Mouse (Mus musculus) lung, postnatal 0 days (tissue): ENCODE measurements around the gene Rps25. TPM values are rescaled to one million over a fixed set of nuclear protein-coding genes. Genes with fewer than 3 reads are reported as not detected.
A peak's percentile ranks its signal among the peaks of the same experiment; 100 is the strongest.
"Not testable (repeated sequence)": the region's sequence is repeated elsewhere in the genome, so short reads cannot be mapped to it uniquely, and the experiment has no call there.

Experiments
- ATAC-seq: fragments of 200-750 bp; cut with Nextera tagmentation; 2 replicates; pipeline ENCODE4 v1.8.0; 2017; ENCODE audit warnings: moderate library complexity
- DNase-seq: peaks from one replicate; pipeline ENCODE4 v3.0.0-alpha.2; 2016; ENCODE audit warnings: low spot score
- H3K27ac ChIP-seq: fragments of 300-500 bp; sonication (generic); 2 replicates; pipeline ENCODE4 v1.5.1; 2014; ENCODE audit warnings: antibody characterized with exemption, mild to moderate bottlenecking, low read length, mixed read lengths
- H3K27me3 ChIP-seq: fragments of 300-500 bp; sonication (generic); replicated peaks from 2 replicates; pipeline ENCODE4 v1.6.1; 2014; ENCODE audit warnings: low read length, mixed read lengths; ENCODE audit not compliant: insufficient read depth
- H3K36me3 ChIP-seq: fragments of 300-500 bp; sonication (generic); 2 replicates; pipeline ENCODE4 v1.6.1; 2014; ENCODE audit warnings: low read length, mixed read lengths; ENCODE audit not compliant: insufficient read depth
- H3K4me1 ChIP-seq: fragments of 300-500 bp; sonication (generic); 2 replicates; pipeline ENCODE4 v1.6.1; 2014; ENCODE audit warnings: antibody characterized with exemption, low read depth, low read length, mixed read lengths; ENCODE audit not compliant: insufficient read depth
- H3K4me2 ChIP-seq: fragments of 300-500 bp; sonication (generic); replicated peaks from 2 replicates; pipeline ENCODE4 v1.6.1; 2014; ENCODE audit warnings: low read depth, mild to moderate bottlenecking, low read length, moderate library complexity, mixed read lengths
- H3K4me3 ChIP-seq: fragments of 300-500 bp; sonication (generic); 2 replicates; pipeline ENCODE4 v1.5.1; 2014; ENCODE audit warnings: low read depth, low read length
- H3K9ac ChIP-seq: fragments of 300-500 bp; sonication (generic); replicated peaks from 2 replicates; pipeline ENCODE4 v1.6.1; 2014; ENCODE audit warnings: low read depth, mild to moderate bottlenecking
- H3K9me3 ChIP-seq: fragments of 300-500 bp; sonication (generic); 2 replicates; pipeline ENCODE4 v1.6.1; 2016; ENCODE audit warnings: low read length, mixed read lengths
- CTCF ChIP-seq: IDR thresholded peaks from 2 replicates; pipeline ENCODE4 v1.5.1; 2016; ENCODE audit warnings: antibody characterized with exemption, mild to moderate bottlenecking
- EP300 ChIP-seq: IDR thresholded peaks from 2 replicates; pipeline ENCODE4 v1.6.1; 2016; ENCODE audit warnings: antibody characterized with exemption, mild to moderate bottlenecking, control low read depth
- WGBS: fragments of 180-500 bp; shearing (Covaris S2); extraction: QIAGEN DNeasy Blood & Tissue Kit; methylation state at CpG from one replicate; pipeline ENCODE4 v1.1.7; 2014; 5-methylcytosine and 5-hydroxymethylcytosine counted together
- polyA plus RNA-seq: library from polyadenylated mRNA; unstranded; fragments of >200 nt; fragmentation: Nextera tagmentation; extraction: Ambion mirVana; gene quantifications from 2 replicates; pipeline ENCODE4 v1.2.1, GENCODE M21; 2015

Gene Rps25
- polyA plus RNA-seq, 1 experiment from 2014 or later = 2,031 TPM

DNA sequence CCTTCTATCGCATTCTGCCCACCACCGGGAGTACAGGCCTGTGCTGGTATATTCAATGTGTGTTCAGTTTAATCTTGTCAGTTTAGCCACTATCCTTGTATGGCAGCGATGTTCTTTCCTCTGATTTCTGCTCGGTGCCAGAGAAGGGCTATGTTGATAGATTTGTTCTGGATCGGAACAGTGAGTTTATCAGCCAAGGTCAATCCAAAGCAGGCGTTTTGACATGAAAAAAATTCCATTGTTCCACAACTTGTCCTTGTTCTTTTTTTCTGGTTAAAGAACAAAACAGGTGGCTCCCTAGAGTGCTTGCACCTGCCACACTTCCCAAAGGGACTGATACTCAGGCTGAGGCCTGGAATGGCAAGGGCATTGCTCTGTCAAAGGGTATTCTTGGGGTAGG, 30.8 kb upstream of the Rps25 start:
- 77% methylated on average over 6 of the region's 6 CpGs for WGBS
- Histone ChIP-seq H3K4me2 (no peak overlapping the region), H3K27ac (no peak overlapping the region), H3K9ac (no peak overlapping the region), H3K4me3 (no peak overlapping the region), H3K4me1 (peaks cover 4% of the 10 kb centered on the region), H3K36me3 (no peaks in the 10 kb centered on the region), H3K9me3 (no peaks in the 10 kb centered on the region), H3K27me3 (no peaks in the 10 kb centered on the region)
- ATAC-seq (no peak), DNase-seq (no peak)
- TF ChIP-seq EP300 (no peak), CTCF (no peak)

DNA sequence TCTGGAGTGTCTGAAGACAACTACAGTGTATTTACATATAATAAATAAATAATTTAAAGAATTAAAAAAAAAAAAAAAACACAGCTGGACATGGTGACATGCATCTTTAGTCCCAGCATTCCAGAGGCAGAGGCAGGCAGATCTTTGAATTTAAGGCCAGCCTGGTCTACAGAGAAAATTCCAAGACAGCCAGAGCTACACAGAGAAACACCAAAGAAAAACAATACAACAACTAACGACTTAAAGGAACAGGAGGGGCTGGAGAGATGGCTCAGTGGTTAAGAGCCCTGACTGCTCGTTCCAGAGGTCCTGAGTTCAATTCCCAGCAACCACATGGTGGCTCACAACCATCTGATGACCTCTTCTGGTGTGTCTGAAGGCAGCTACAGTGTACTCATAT, 29.6 kb upstream of the Rps25 start:
- H3K9ac ChIP-seq, H3K36me3 ChIP-seq, H3K27ac ChIP-seq, H3K27me3 ChIP-seq, H3K9me3 ChIP-seq, ATAC-seq, H3K4me1 ChIP-seq, H3K4me3 ChIP-seq, DNase-seq, H3K4me2 ChIP-seq: not testable (repeated sequence)
- WGBS = 84% methylated on average over 2 of the region's 2 CpGs

DNA sequence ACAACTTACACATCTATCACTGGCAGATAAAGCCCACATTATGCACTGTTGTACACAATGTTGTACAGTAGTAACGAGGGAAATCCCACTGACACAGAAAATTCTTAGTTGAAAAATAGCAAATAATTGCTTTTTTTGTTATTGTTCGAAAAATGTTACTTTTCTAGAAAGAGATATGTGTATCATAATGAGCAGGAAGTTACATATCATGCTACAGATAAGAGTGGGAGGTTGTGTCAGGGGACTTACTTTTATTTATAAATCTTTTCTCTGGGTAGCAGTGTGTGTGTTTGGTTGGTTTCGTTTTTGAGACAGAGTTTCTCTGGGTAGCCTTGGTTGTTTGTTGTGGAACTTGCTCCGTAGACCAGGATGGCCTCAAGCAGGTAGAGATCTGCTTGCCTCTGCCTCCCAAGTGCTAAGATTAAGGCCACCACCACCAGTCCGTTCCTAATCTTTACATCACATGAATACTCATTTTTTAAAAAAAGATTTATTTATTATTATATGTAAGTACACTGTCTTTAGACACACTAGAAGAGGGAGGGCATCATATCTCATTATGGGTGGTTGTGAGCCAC, 28.7 kb upstream of the Rps25 start:
- ATAC-seq (no peak), DNase-seq (no peak)
- H3K9me3 ChIP-seq = no peaks in the 10 kb centered on the region
- 0 out of 2 replicates have a peak overlapping the region, but pooled peaks have one; percentile 44 for H3K9ac ChIP-seq
- H3K4me1 ChIP-seq = peaks cover 4% of the 10 kb centered on the region
- TF ChIP-seq CTCF (no peak), EP300 (no peak)
- no peak overlapping the region for H3K27ac ChIP-seq
- peaks cover 7% of the 10 kb centered on the region; the same call in 1 of the 2 replicates for H3K36me3 ChIP-seq
- H3K4me3 ChIP-seq = peak overlapping the region; percentile 70; the same call in 1 of the 2 replicates
- WGBS = 78% methylated on average over 5 of the region's 5 CpGs
- H3K27me3 ChIP-seq = no peaks in the 10 kb centered on the region
- H3K4me2 ChIP-seq = peak overlapping the region; percentile 59

DNA sequence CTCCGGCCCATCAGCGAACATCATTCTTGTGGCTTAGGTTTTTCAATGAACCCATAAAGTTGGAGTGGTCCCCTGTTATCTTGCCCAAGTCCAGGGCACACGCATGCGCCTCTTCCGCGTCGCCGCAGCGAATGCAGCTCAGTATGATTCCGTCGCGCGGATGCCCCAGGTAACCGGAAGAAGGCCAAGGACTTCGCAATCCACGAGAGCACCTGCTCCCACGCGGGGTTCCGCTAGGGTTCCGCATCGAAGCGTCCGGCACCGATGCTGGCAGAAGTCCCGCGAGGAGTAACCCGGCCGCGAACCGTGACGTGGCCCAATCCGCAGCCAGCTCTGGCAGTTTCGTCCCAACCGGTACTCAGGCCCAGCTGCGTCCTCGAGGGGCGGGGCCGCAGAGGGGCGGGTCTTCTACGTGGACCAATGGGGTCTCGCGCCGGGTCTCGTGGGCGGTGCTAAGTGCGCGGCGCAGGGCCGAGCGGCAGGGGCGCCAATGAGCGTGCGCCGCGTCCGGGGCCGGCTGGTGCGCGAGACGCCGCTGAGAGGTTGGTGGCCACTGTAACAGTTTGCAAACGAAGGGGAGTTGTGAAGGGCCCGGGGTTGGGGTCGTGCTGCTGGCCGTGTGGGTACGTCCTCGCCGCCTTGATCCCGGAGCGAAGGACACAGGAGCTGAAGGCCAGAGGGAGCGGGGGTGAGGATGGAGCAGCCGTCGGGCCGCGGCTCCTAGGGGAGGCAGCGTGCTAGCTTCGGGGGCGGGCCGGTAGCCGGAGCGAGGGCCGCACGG, 27.7 kb upstream of the Rps25 start, which contains the start of gene Hyou1:
TSS of gene Hyou1 (plus strand) at position 437 of the 781 bp plus-strand sequence.
- WGBS = under 1% methylated on average over 81 of the region's 83 CpGs
- peak; percentile 99 for ATAC-seq

DNA sequence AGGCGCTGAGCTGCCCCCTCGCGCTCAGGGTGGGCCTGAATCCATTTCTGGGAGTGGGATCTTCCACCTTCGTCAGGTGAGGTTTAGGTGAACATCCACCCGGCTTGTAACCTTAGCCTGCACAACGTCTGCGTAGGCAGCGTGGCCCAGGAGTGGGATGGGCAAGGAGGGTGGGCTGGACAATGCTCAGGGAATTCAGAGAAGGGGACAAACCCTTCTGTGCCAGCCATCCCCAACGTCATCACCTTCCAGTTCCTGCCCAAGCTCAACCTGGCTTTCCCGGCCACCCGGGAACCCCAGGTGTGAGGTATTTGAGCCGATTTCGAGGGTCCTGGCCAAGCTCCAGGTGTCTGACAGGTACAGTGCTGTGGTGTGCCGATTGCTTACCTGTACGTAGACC, 27.1 kb upstream of the Rps25 start:
- Histone ChIP-seq H3K9me3 (no peaks in the 10 kb centered on the region), H3K27me3 (no peaks in the 10 kb centered on the region), H3K4me3 (peak overlapping the region; percentile 70), H3K36me3 (peaks cover 20% of the 10 kb centered on the region; the same call in 1 of the 2 replicates), H3K9ac (peak overlapping the region; percentile 70), H3K4me1 (peaks cover 4% of the 10 kb centered on the region), H3K4me2 (peak overlapping the region; percentile 93), H3K27ac (peak overlapping the region; percentile 75)
- DNase-seq (peak; percentile 14), ATAC-seq (peak; percentile 4)
- TF ChIP-seq EP300 (no peak), CTCF (no peak)
- 3% methylated on average over 14 of the region's 15 CpGs for WGBS

More for the DNA sequence above, 27.7 kb upstream of the Rps25 start, which contains the start of gene Hyou1:
- DNase-seq = peak; percentile 98
- H3K9me3 ChIP-seq = no peaks in the 10 kb centered on the region
- H3K4me3 ChIP-seq = peak within 1 kb of the TSS; percentile 70
- H3K4me2 ChIP-seq = peak within 1 kb of the TSS; percentile 93
- peaks cover 4% of the 10 kb centered on the region for H3K4me1 ChIP-seq
- H3K9ac ChIP-seq = peak within 1 kb of the TSS; percentile 70
- TF ChIP-seq CTCF (peak; percentile 57), EP300 (no peak)
- peaks cover 17% of the 10 kb centered on the region; the same call in 1 of the 2 replicates for H3K36me3 ChIP-seq
- no peaks in the 10 kb centered on the region for H3K27me3 ChIP-seq
- peak within 1 kb of the TSS; percentile 77 for H3K27ac ChIP-seq

DNA sequence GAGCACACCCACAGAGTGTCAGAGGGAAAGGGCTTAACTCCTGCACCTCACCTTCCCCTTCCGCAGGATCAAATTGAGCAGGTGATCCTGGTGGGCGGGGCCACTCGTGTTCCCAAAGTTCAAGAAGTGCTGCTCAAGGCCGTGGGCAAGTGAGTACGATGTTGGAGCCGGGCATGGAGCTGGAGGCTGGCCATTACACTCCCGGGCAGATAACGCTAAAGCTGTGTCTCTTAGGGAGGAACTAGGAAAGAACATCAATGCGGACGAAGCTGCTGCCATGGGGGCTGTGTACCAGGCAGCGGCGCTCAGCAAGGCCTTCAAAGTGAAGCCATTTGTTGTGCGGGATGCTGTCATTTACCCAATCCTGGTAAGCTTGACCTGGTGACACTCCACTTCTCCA, 22.3 kb upstream of the Rps25 start:
- H3K9me3 ChIP-seq = no peaks in the 10 kb centered on the region
- no peak overlapping the region for H3K9ac ChIP-seq
- TF ChIP-seq EP300 = no peak
- TF ChIP-seq CTCF = no peak
- no peak overlapping the region for H3K4me3 ChIP-seq
- H3K4me2 ChIP-seq = no peak overlapping the region
- peaks cover 4% of the 10 kb centered on the region; the same call in 1 of the 2 replicates for H3K4me1 ChIP-seq
- ATAC-seq (no peak), DNase-seq (no peak)
- H3K36me3 ChIP-seq = peaks cover 54% of the 10 kb centered on the region
- H3K27me3 ChIP-seq = no peaks in the 10 kb centered on the region
- 87% methylated on average over 13 of the region's 13 CpGs for WGBS
- H3K27ac ChIP-seq = no peak overlapping the region
